Mouse (Mus musculus) heart, adult 8-10 months (tissue): ENCODE data around the gene Ccdc194. TPM values are rescaled to one million over a fixed set of nuclear protein-coding genes. Genes with fewer than 3 reads are reported as not detected.

Experiments
- DNase-seq: peaks from one replicate; pipeline ENCODE4 v3.0.0; 2022; ENCODE audit warnings: low spot score
- total RNA-seq, 4 experiments: library from RNA; stranded (reverse); gene quantifications; 2 replicates each; pipeline ENCODE4 v1.2.4; 2022

Ccdc194 gene
- total RNA-seq, 4 experiments from 2014 or later = not detected

- no peak for DNase-seq
Measured at GRCm38 (mm10) chr8:71511644-71512043, 13.9 kb downstream of the Ccdc194 start, which contains the start of gene Plvap. Plvap (minus strand) TSS chr8:71511752.

- no peak for DNase-seq
Measured at GRCm38 (mm10) chr8:71509316-71509715, 16.2 kb downstream of the Ccdc194 start.

GRCm38 (mm10) chr8:71507589-71508104 is 17.9 kb downstream of the Ccdc194 start:
- peak; percentile 52 for DNase-seq

- no peak for DNase-seq
Measured at GRCm38 (mm10) chr8:71505979-71506378, 19.5 kb downstream of the Ccdc194 start.

- no peak for DNase-seq
Measured at GRCm38 (mm10) chr8:71505326-71505725, 20.2 kb downstream of the Ccdc194 start.

- DNase-seq = no peak
Measured at GRCm38 (mm10) chr8:71504349-71504748, 21.2 kb downstream of the Ccdc194 start.

- DNase-seq = no peak
Measured at GRCm38 (mm10) chr8:71498816-71499690, 26.5 kb downstream of the Ccdc194 start.

- DNase-seq = peak; percentile 73
Measured at GRCm38 (mm10) chr8:71497881-71498501, 27.5 kb downstream of the Ccdc194 start.

GRCm38 (mm10) chr8:71497077-71497645 is 28.4 kb downstream of the Ccdc194 start:
- no peak for DNase-seq

- DNase-seq = peak; percentile 91
Measured at GRCm38 (mm10) chr8:71496481-71496880, 29.0 kb downstream of the Ccdc194 start.

- no peak for DNase-seq
Measured at GRCm38 (mm10) chr8:71495811-71496210, 29.7 kb downstream of the Ccdc194 start.

GRCm38 (mm10) chr8:71495039-71495438 is 30.5 kb downstream of the Ccdc194 start:
- DNase-seq = peak; percentile 85

- DNase-seq = peak; percentile 97
Measured at GRCm38 (mm10) chr8:71488454-71488853, 37.1 kb downstream of the Ccdc194 start.

- DNase-seq = peak; percentile 81
Measured at GRCm38 (mm10) chr8:71487691-71488445, 37.6 kb downstream of the Ccdc194 start, which contains the start of gene Gtpbp3. Gtpbp3 (plus strand) TSS chr8:71488103.

GRCm38 (mm10) chr8:71486136-71486529 is 39.4 kb downstream of the Ccdc194 start:
- DNase-seq = no peak

GRCm38 (mm10) chr8:71485142-71486135 is 40.1 kb downstream of the Ccdc194 start, which contains the start of gene Ano8:
Ano8 (minus strand) TSS chr8:71485963.
- DNase-seq = peak; percentile 84

- no peak for DNase-seq
Measured at GRCm38 (mm10) chr8:71484736-71485135, 40.8 kb downstream of the Ccdc194 start.

GRCm38 (mm10) chr8:71483932-71484331 is 41.6 kb downstream of the Ccdc194 start:
- no peak for DNase-seq

GRCm38 (mm10) chr8:71478943-71479342 is 46.6 kb downstream of the Ccdc194 start:
- DNase-seq = no peak
